Mouse (Mus musculus) CH12.LX (cell line): ENCODE measurements around the gene Micu1. TPM values are rescaled to one million over a fixed set of nuclear protein-coding genes. Genes with fewer than 3 reads are reported as not detected.

ENCODE experiments used
- DNase-seq: peaks from one replicate; pipeline ENCODE4 v3.0.0-alpha.2; 2013; ENCODE audit errors: extremely low read depth
- H3K27ac ChIP-seq: 2 replicates; pipeline ENCODE4 v1.5.1; 2012; ENCODE audit warnings: low read depth, mild to moderate bottlenecking, control low read depth, moderate library complexity; ENCODE audit not compliant: insufficient read depth
- H3K27me3 ChIP-seq: replicated peaks from 2 replicates; pipeline ENCODE3; 2012; ENCODE audit warnings: inconsistent platforms
- H3K36me3 ChIP-seq, 2 experiments: replicated peaks in 1 of 2; 2 replicates each; pipeline versions ENCODE3 to v1.6.1; 2012; ENCODE audit warnings: inconsistent platforms in 1 of 2, low read length in 1 of 2, mild to moderate bottlenecking in 1 of 2, mixed read lengths in 1 of 2, moderate library complexity in 1 of 2; ENCODE audit not compliant: control insufficient read depth in 1 of 2, insufficient read depth in 1 of 2
- H3K4me1 ChIP-seq, 2 experiments: 2 replicates each; pipeline ENCODE4 v1.6.1; 2012; ENCODE audit warnings: inconsistent platforms in 1 of 2, moderate library complexity in 1 of 2; ENCODE audit not compliant: insufficient read depth in 2 of 2, control insufficient read depth in 1 of 2
- H3K4me2 ChIP-seq: 2 replicates; pipeline ENCODE4 v1.6.1; 2012; ENCODE audit warnings: low read depth, mild to moderate bottlenecking, control low read depth; ENCODE audit not compliant: poor library complexity, insufficient read depth, severe bottlenecking
- H3K4me3 ChIP-seq, 3 experiments: fragments of 150-350 bp in 1 of 3; sonication (generic) in 1 of 3; replicated peaks in 1 of 3; 2 replicates each; pipeline versions ENCODE3 to v1.5.1; 2011 to 2012; ENCODE audit warnings: low read depth in 2 of 3, low read length in 2 of 3, mild to moderate bottlenecking in 2 of 3, moderate library complexity in 2 of 3, control low read depth in 1 of 3, improper control_type of control experiment in 1 of 3, inconsistent platforms in 1 of 3, mixed read lengths in 1 of 3; ENCODE audit not compliant: poor library complexity in 1 of 3
- H3K79me2 ChIP-seq: replicated peaks from 2 replicates; pipeline ENCODE4 v1.6.1; 2012; ENCODE audit warnings: mild to moderate bottlenecking, moderate library complexity; ENCODE audit not compliant: control insufficient read depth, poor library complexity, insufficient read depth, severe bottlenecking; ENCODE audit errors: extremely low read depth
- H3K9ac ChIP-seq: 2 replicates; pipeline ENCODE4 v1.6.1; 2012; ENCODE audit warnings: low read depth, mild to moderate bottlenecking, control low read depth, moderate library complexity; ENCODE audit not compliant: insufficient read depth
- H3K9me3 ChIP-seq: replicated peaks from 2 replicates; pipeline ENCODE3; 2012; ENCODE audit warnings: low read length, inconsistent platforms, mixed read lengths
- CHD1 ChIP-seq: IDR thresholded peaks from 2 replicates; pipeline ENCODE4 v1.6.1; 2012; ENCODE audit warnings: low read depth, low read length, improper control_type of control experiment, inconsistent platforms
- CTCF ChIP-seq, 2 experiments: IDR thresholded peaks in 1 of 2; conservative IDR thresholded peaks in 1 of 2; 2 replicates each; pipeline ENCODE4 v1.5.1; 2011 to 2012; ENCODE audit warnings: low read depth in 2 of 2, low read length in 2 of 2, improper control_type of control experiment in 1 of 2, inconsistent platforms in 1 of 2, mild to moderate bottlenecking in 1 of 2, moderate library complexity in 1 of 2
- EP300 ChIP-seq: IDR thresholded peaks from 2 replicates; pipeline ENCODE4 v1.6.1; 2011; ENCODE audit warnings: low read length, improper control_type of control experiment
- JUN ChIP-seq: IDR thresholded peaks from 2 replicates; pipeline ENCODE4 v1.6.1; 2011; ENCODE audit warnings: low read depth, mild to moderate bottlenecking, low read length, improper control_type of control experiment, moderate library complexity; ENCODE audit not compliant: insufficient read depth
- MAX ChIP-seq: IDR thresholded peaks from 2 replicates; pipeline ENCODE4 v1.6.1; 2011; ENCODE audit warnings: low read length, improper control_type of control experiment
- MAZ ChIP-seq: IDR thresholded peaks from 2 replicates; pipeline ENCODE4 v1.6.1; 2012; ENCODE audit warnings: low read depth, mild to moderate bottlenecking, inconsistent platforms, low read length, improper control_type of control experiment, moderate library complexity
- MXI1 ChIP-seq: IDR thresholded peaks from 2 replicates; pipeline ENCODE4 v1.6.1; 2011; ENCODE audit warnings: mild to moderate bottlenecking, low read depth, low read length, improper control_type of control experiment
- MYC ChIP-seq: IDR thresholded peaks from 2 replicates; pipeline ENCODE4 v1.6.1; 2011; ENCODE audit warnings: low read depth, mild to moderate bottlenecking, improper control_type of control experiment, low read length
- NRF1 ChIP-seq: IDR thresholded peaks from 2 replicates; pipeline ENCODE4 v1.6.1; 2014; ENCODE audit warnings: low read depth, mild to moderate bottlenecking, inconsistent platforms, low read length, improper control_type of control experiment, moderate library complexity
- POLR2A ChIP-seq: IDR thresholded peaks from 2 replicates; pipeline ENCODE4 v1.6.1; 2011; ENCODE audit warnings: low read depth, mild to moderate bottlenecking, improper control_type of control experiment, low read length
- RAD21 ChIP-seq: IDR thresholded peaks from 2 replicates; pipeline ENCODE4 v1.6.1; 2011; ENCODE audit warnings: low read depth, mild to moderate bottlenecking, low read length, improper control_type of control experiment, moderate library complexity
- SIN3A ChIP-seq: IDR thresholded peaks from 2 replicates; pipeline ENCODE4 v1.6.1; 2012; ENCODE audit warnings: low read length, improper control_type of control experiment, inconsistent platforms
- SMC3 ChIP-seq: IDR thresholded peaks from 2 replicates; pipeline ENCODE4 v1.6.1; 2011; ENCODE audit warnings: low read depth, low read length, improper control_type of control experiment
- TBP ChIP-seq: conservative IDR thresholded peaks from 2 replicates; pipeline ENCODE4 v1.6.1; 2011; ENCODE audit warnings: low read depth, low read length, improper control_type of control experiment
- UBTF ChIP-seq: IDR thresholded peaks from 2 replicates; pipeline ENCODE4 v1.6.1; 2012; ENCODE audit warnings: low read depth, mild to moderate bottlenecking, inconsistent platforms, low read length, improper control_type of control experiment, moderate library complexity
- USF1 ChIP-seq: IDR thresholded peaks from 2 replicates; pipeline ENCODE4 v1.6.1; 2014; ENCODE audit warnings: low read depth, mild to moderate bottlenecking, inconsistent platforms, low read length, improper control_type of control experiment
- ZC3H11A ChIP-seq: IDR thresholded peaks from 2 replicates; pipeline ENCODE4 v1.6.1; 2012; ENCODE audit warnings: low read depth, mild to moderate bottlenecking, inconsistent platforms, low read length, improper control_type of control experiment
- ZKSCAN1 ChIP-seq: IDR thresholded peaks from 2 replicates; pipeline ENCODE4 v1.6.1; 2012; ENCODE audit warnings: low read depth, inconsistent platforms, low read length, improper control_type of control experiment, borderline replicate concordance
- dilution Hi-C: fragments of 300-500 bp; cut with MboI; formaldehyde crosslinking; loops from 2 replicates; pipeline ENCODE4 v1.14.3; 2020; ENCODE audit warnings: low sequenced_read_pairs; ENCODE audit not compliant: extremely low pct_unique_long_range_greater_than_20kb, extremely low pct_ligation_motif_present
- in situ Hi-C: fragments of 300-500 bp; cut with MboI; formaldehyde crosslinking; loops from 3 replicates; pipeline ENCODE4 v1.14.3; 2019; ENCODE audit warnings: low sequenced_read_pairs, low pct_ligation_motif_present, low pct_unique_long_range_greater_than_20kb, mixed read lengths
- polyA plus RNA-seq: library from polyadenylated mRNA; unstranded; fragments of >175 nt; gene quantifications from 2 replicates; pipeline ENCODE4 v1.2.1, GENCODE M21; 2012; ENCODE audit warnings: low read depth; ENCODE audit not compliant: insufficient read length
- total RNA-seq, 2 experiments: library from RNA; depleted of rRNA; stranded (reverse); fragments of 300-350 nt in 1 of 2; fragments of >200 nt in 1 of 2; gene quantifications; 2 replicates each; pipeline ENCODE4 v1.2.3; 2012 to 2014

Gene Micu1
- total and polyA plus RNA-seq, 3 experiments = 23.1 to 37.1 (median 29.3) TPM

- H3K9me3 ChIP-seq = no peaks in the 10 kb centered on the region
- TF ChIP-seq USF1 (no peak), NRF1 (no peak), CTCF (conservative IDR thresholded peaks at IDR 0.05 in 1 of 2, IDR thresholded peaks at IDR 0.05 in 1 of 2; ENCODE audit: low read depth in 2 of 2, low read length in 2 of 2) (no peak)
- no peak for DNase-seq
- in situ Hi-C loops = no loop called here
- H3K4me1 ChIP-seq = peaks cover 0 to 15% of the 10 kb centered on the region in 2 experiments; a peak in 3 of 4 replicates
- no peaks in the 10 kb centered on the region for H3K27me3 ChIP-seq
- H3K27ac ChIP-seq = no peak overlapping the region
- peaks cover 0 to 47% of the 10 kb centered on the region in 2 experiments for H3K36me3 ChIP-seq
- dilution Hi-C loops = no loop called here
- no peak overlapping the region for H3K4me3 ChIP-seq
- H3K4me2 ChIP-seq = no peak overlapping the region
- H3K79me2 ChIP-seq = no peaks in the 10 kb centered on the region
- H3K9ac ChIP-seq = no peak overlapping the region
Measured at GRCm38 (mm10) chr10:59795902-59796301, 93.6 kb downstream of the Micu1 start.

GRCm38 (mm10) chr10:59798371-59798770, 96.1 kb downstream of the Micu1 start:
- no peak overlapping the region for H3K4me3 ChIP-seq
- no peaks in the 10 kb centered on the region for H3K9me3 ChIP-seq
- H3K79me2 ChIP-seq = no peaks in the 10 kb centered on the region
- dilution Hi-C loops = no loop called here
- TF ChIP-seq CHD1 (no peak), ZKSCAN1 (no peak), POLR2A (no peak), RAD21 (no peak), ZC3H11A (no peak), MAX (no peak), MAZ (no peak), MXI1 (no peak), JUN (no peak), TBP (no peak), EP300 (no peak), MYC (no peak), SMC3 (no peak), UBTF (no peak), NRF1 (no peak), SIN3A (no peak)
- H3K9ac ChIP-seq = no peak overlapping the region
- H3K27ac ChIP-seq = no peak overlapping the region
- no peak overlapping the region for H3K4me2 ChIP-seq
- H3K4me1 ChIP-seq = peaks cover 0 to 15% of the 10 kb centered on the region in 2 experiments; a peak in 3 of 4 replicates
- in situ Hi-C loops = no loop called here
- peaks cover 0 to 33% of the 10 kb centered on the region in 2 experiments for H3K36me3 ChIP-seq
- H3K27me3 ChIP-seq = no peaks in the 10 kb centered on the region
- no peak for DNase-seq
